Mouse (Mus musculus): ENCODE measurements around the gene Anp32e. TPM values are rescaled to one million over a fixed set of nuclear protein-coding genes. Genes with fewer than 3 reads are reported as not detected.

The Anp32e gene
- total RNA-seq, 1 experiment = 50.8 TPM

GRCm38 (mm10) chr3:95978265-95978664 lies 49.2 kb downstream of the Anp32e start:
- no peak overlapping the region for H3K27ac ChIP-seq (ENCODE audit: insufficient read depth, low read depth, low read length, poor library complexity, severe bottlenecking)
- H3K36me3 ChIP-seq (ENCODE audit: control insufficient read depth, insufficient read depth, low read length, poor library complexity, severe bottlenecking) = no peaks in the 10 kb centered on the region
- DNase-seq (ENCODE audit: low read depth, low spot score) = no peak
- TF ChIP-seq HCFC1 (IDR thresholded peaks at IDR 0.05; ENCODE audit: borderline replicate concordance, insufficient read depth, low read length) (no peak), MAFK (IDR thresholded peaks at IDR 0.05; ENCODE audit: insufficient read depth, low read depth, low read length) (no peak), ZNF384 (IDR thresholded peaks at IDR 0.05; ENCODE audit: low read depth, low read length) (no peak), CHD2 (IDR thresholded peaks at IDR 0.05; ENCODE audit: low read depth, low read length) (no peak), ZC3H11A (IDR thresholded peaks at IDR 0.05; ENCODE audit: borderline replicate concordance, low read depth, low read length) (no peak)
- H3K9me3 ChIP-seq (ENCODE audit: control insufficient read depth, insufficient read depth, low read depth, low read length) = no peaks in the 10 kb centered on the region
- H3K4me1 ChIP-seq (ENCODE audit: control insufficient read depth in 2 of 2, insufficient read depth in 2 of 2, low read length in 2 of 2, poor library complexity in 1 of 2) = peaks cover 0 to 3% of the 10 kb centered on the region in 2 experiments; a peak in 1 of 4 replicates
- no peak overlapping the region for H3K9ac ChIP-seq (ENCODE audit: insufficient read depth, low read depth, low read length, poor library complexity, severe bottlenecking)
- no peak overlapping the region for H3K4me3 ChIP-seq (ENCODE audit: insufficient read depth in 1 of 2, low read depth in 1 of 2, low read length in 2 of 2, poor library complexity in 1 of 2, severe bottlenecking in 1 of 2)
- in situ Hi-C loops (cut with MboI; ENCODE audit: low sequenced_read_pairs in 2 of 2, unreplicated experiment in 2 of 2) = no loop called here

- in situ Hi-C loops (cut with MboI; ENCODE audit: low sequenced_read_pairs in 2 of 2, unreplicated experiment in 2 of 2) = no loop called here
- H3K9ac ChIP-seq (ENCODE audit: insufficient read depth, low read depth, low read length, poor library complexity, severe bottlenecking) = no peak overlapping the region
- TF ChIP-seq ZNF384 (IDR thresholded peaks at IDR 0.05; ENCODE audit: low read depth, low read length) (no peak), ZC3H11A (IDR thresholded peaks at IDR 0.05; ENCODE audit: borderline replicate concordance, low read depth, low read length) (no peak), MAFK (IDR thresholded peaks at IDR 0.05; ENCODE audit: insufficient read depth, low read depth, low read length) (no peak), CHD2 (IDR thresholded peaks at IDR 0.05; ENCODE audit: low read depth, low read length) (no peak), HCFC1 (IDR thresholded peaks at IDR 0.05; ENCODE audit: borderline replicate concordance, insufficient read depth, low read length) (no peak)
- H3K9me3 ChIP-seq (ENCODE audit: control insufficient read depth, insufficient read depth, low read depth, low read length) = no peaks in the 10 kb centered on the region
- no peak for DNase-seq (ENCODE audit: low read depth, low spot score)
- H3K27ac ChIP-seq (ENCODE audit: insufficient read depth, low read depth, low read length, poor library complexity, severe bottlenecking) = no peak overlapping the region
- no peaks in the 10 kb centered on the region for H3K36me3 ChIP-seq (ENCODE audit: control insufficient read depth, insufficient read depth, low read length, poor library complexity, severe bottlenecking)
- H3K4me1 ChIP-seq (ENCODE audit: control insufficient read depth in 2 of 2, insufficient read depth in 2 of 2, low read length in 2 of 2, poor library complexity in 1 of 2) = peaks cover 5 to 6% of the 10 kb centered on the region in 2 experiments; a peak in 3 of 4 replicates
- H3K4me3 ChIP-seq (ENCODE audit: insufficient read depth in 1 of 2, low read depth in 1 of 2, low read length in 2 of 2, poor library complexity in 1 of 2, severe bottlenecking in 1 of 2) = no peak overlapping the region
These were observed 51.4 kb downstream of the Anp32e start for GRCm38 (mm10) chr3:95980276-95980970.

- H3K36me3 ChIP-seq (ENCODE audit: control insufficient read depth, insufficient read depth, low read length, poor library complexity, severe bottlenecking) = no peaks in the 10 kb centered on the region
- in situ Hi-C loops (cut with MboI; ENCODE audit: low sequenced_read_pairs in 2 of 2, unreplicated experiment in 2 of 2) = no loop called here
- TF ChIP-seq HCFC1 (IDR thresholded peaks at IDR 0.05; ENCODE audit: borderline replicate concordance, insufficient read depth, low read length) = no peak
- no peak overlapping the region for H3K4me3 ChIP-seq (ENCODE audit: insufficient read depth in 1 of 2, low read depth in 1 of 2, low read length in 2 of 2, poor library complexity in 1 of 2, severe bottlenecking in 1 of 2)
- peaks cover 5 to 6% of the 10 kb centered on the region in 2 experiments; a peak in 3 of 4 replicates for H3K4me1 ChIP-seq (ENCODE audit: control insufficient read depth in 2 of 2, insufficient read depth in 2 of 2, low read length in 2 of 2, poor library complexity in 1 of 2)
- H3K9ac ChIP-seq (ENCODE audit: insufficient read depth, low read depth, low read length, poor library complexity, severe bottlenecking) = no peak overlapping the region
- DNase-seq (ENCODE audit: low read depth, low spot score) = no peak
- H3K27ac ChIP-seq (ENCODE audit: insufficient read depth, low read depth, low read length, poor library complexity, severe bottlenecking) = no peak overlapping the region
- H3K9me3 ChIP-seq (ENCODE audit: control insufficient read depth, insufficient read depth, low read depth, low read length) = no peaks in the 10 kb centered on the region
These were observed 53.1 kb downstream of the Anp32e start for GRCm38 (mm10) chr3:95982129-95982528.

- in situ Hi-C loops (cut with MboI; ENCODE audit: low sequenced_read_pairs in 2 of 2, unreplicated experiment in 2 of 2) = no loop called here
- Histone ChIP-seq H3K4me1 (ENCODE audit: control insufficient read depth in 2 of 2, insufficient read depth in 2 of 2, low read length in 2 of 2, poor library complexity in 1 of 2) (peaks cover 5 to 22% of the 10 kb centered on the region in 2 experiments; a peak in 3 of 4 replicates), H3K9me3 (ENCODE audit: control insufficient read depth, insufficient read depth, low read depth, low read length) (no peaks in the 10 kb centered on the region), H3K4me3 (ENCODE audit: insufficient read depth in 1 of 2, low read depth in 1 of 2, low read length in 2 of 2, poor library complexity in 1 of 2, severe bottlenecking in 1 of 2) (peak overlapping the region; percentile 47 to 54), H3K36me3 (ENCODE audit: control insufficient read depth, insufficient read depth, low read length, poor library complexity, severe bottlenecking) (peaks cover 2% of the 10 kb centered on the region; the same call in 1 of the 2 replicates), H3K27ac (ENCODE audit: insufficient read depth, low read depth, low read length, poor library complexity, severe bottlenecking) (no peak overlapping the region; the same call in 1 of the 2 replicates), H3K9ac (ENCODE audit: insufficient read depth, low read depth, low read length, poor library complexity, severe bottlenecking) (peak overlapping the region; percentile 47)
- no peak for TF ChIP-seq CHD2 (IDR thresholded peaks at IDR 0.05; ENCODE audit: low read depth, low read length)
- no peak for TF ChIP-seq ZC3H11A (IDR thresholded peaks at IDR 0.05; ENCODE audit: borderline replicate concordance, low read depth, low read length)
- TF ChIP-seq MAFK (IDR thresholded peaks at IDR 0.05; ENCODE audit: insufficient read depth, low read depth, low read length) = no peak
- no peak for TF ChIP-seq ZNF384 (IDR thresholded peaks at IDR 0.05; ENCODE audit: low read depth, low read length)
- TF ChIP-seq HCFC1 (IDR thresholded peaks at IDR 0.05; ENCODE audit: borderline replicate concordance, insufficient read depth, low read length) = no peak
- no peak for DNase-seq (ENCODE audit: low read depth, low spot score)
These were observed 56.4 kb downstream of the Anp32e start for GRCm38 (mm10) chr3:95985209-95986000.

Data from ES-E14 (cell line).